Mouse (Mus musculus) R1 (cell line): ENCODE data around the gene Kdm2a.

Source experiments
- DNase-seq: peaks from one replicate; pipeline ENCODE4 v3.0.0-alpha.2; 2018; ENCODE audit warnings: low read depth, low spot score

Kdm2a gene

DNA sequence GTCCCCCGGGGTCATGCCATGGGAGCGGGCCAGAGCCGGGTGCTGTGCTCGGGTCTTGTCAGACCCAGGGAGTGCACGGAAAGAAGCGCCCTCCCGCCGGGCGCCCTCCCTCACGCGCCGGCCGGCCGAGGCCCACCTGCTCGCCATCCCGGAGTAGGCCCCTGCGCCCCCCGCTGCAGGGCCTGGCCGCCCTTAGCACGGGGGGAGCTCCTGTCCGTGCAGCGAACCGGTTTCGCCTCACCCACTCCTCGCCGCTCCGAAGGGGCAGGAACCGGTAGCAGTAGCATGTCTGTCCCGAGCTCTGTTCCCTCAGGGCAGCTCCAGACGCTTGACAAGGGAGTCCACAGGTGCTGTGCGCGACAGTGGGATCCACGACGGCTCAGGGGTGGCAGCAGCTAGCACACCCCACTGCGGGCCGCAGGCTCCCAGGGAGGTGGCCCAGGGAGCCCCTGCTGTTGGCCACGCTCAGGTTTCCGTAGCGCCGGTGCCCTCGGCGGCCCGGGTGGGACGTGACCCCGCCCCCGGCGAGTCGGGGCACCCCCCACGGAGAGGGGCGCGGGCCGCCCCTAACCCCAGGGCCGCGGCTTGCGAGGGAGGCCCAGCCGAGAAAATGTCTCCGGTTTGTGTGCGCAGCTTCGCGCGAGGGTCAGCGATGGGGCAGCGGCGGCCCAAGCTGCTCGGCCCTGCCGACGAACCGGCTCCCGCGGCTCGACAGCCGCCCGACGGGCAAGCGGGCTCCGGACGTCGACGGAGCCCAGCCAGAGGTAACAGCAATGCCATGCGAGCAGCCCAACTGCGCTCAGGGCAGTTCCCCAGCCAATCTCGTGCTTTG, at the start of gene Kdm2a:
TSS of gene Kdm2a (minus strand) at position 488 of the 832 bp plus-strand sequence.
- peak; percentile 62 for DNase-seq

DNA sequence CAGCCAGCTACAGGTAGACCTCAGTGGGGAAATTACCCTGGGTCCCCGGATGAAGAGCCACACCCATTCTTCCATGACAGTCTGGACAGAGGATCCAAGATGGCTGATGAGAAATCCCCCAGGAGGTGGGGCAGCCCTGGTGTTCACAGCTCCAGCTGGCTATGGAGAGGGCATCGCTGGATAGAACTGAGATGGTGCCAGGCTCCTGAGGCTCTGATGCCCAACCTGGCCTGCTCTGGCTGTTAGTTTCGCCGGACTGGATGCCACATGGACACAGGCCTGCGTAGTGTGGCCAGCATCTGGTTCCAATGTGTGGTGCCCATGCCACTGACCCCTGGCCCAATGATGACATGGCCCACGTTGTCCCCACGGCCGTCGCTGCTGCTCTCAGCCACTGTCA, 49.4 kb upstream of the Kdm2a start:
- DNase-seq = no peak

DNA sequence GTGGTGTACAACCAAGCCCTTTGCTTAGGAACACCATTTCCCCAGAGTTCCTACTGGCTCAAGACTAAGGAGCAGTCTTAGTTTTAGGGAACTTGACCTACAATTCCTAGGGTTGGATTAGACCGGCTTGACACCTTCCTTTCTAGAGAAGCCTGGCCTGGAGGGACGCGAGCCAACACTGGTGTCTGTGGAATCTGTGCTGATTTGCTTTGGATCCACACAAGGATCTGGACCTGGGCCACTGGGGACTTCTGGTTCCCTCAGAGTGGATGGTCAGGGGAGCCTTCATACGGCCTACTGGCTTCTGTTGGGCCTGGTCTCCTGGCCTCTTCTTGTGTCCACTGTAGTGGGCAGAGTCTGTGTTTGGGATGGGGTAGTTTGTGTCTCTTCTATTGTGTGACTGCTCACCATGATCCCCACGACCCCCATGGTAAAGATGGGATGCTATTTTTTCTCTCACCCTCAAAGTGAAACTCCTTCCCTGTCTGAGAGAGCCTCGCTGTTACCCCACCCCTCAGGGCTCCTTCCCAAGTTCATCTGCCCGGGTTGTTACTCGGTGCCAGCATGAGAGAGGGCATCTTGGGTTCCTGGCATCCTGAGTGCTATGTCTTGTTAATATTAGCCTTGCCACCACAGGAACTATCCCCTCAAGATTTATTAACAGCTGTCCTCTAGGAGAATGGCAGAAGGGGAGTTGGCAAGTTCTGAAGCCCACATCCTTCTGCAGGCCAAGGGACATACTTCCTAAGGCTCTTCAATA, 48.8 kb upstream of the Kdm2a start:
- no peak for DNase-seq

DNA sequence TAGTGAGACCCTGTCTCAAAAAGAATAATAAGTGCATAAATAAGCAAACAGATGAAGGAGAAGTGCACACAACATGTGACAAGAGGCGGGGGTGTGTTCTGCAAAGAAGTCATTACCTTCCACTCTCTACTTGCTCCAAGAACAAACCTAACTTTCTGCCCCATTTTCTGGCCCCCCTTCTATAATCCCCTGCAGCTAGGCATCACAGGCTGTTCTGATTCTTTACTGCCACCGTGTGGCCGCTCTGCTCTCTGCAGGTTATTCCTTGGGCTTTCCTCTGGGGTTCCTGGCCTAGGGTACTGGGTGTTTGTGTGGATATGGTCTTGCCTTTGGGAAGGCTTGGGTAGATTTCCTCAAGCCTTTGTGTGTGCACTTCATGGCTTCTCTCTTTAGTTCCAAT, 44.3 kb upstream of the Kdm2a start:
- peak; percentile 71 for DNase-seq

DNA sequence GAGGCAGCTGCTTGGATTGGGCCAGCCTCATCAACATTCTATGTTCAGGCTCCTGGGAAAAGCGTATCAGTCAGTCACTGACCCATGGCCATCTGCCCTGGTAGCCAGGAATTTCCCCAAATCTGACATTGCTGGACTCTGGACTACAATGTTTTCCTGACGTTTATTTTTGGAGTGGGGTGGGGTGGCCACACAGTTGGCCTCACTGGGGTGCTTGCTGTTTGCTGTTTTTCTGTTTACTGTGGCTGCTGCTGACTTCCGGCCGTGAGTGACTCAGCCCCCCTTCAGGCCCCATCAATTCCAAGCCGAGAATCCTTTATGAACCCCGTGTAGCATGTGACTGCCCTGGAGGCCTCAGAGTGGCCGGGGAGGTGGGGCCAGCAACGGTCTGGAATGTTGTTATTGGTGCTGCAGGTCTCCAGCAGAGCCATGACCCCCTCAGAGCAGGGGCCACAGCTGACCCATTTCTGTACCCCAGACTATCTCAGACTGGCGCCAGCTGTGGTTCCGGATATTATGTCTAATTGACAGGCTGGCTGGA, 43.6 kb upstream of the Kdm2a start:
- DNase-seq = no peak

DNA sequence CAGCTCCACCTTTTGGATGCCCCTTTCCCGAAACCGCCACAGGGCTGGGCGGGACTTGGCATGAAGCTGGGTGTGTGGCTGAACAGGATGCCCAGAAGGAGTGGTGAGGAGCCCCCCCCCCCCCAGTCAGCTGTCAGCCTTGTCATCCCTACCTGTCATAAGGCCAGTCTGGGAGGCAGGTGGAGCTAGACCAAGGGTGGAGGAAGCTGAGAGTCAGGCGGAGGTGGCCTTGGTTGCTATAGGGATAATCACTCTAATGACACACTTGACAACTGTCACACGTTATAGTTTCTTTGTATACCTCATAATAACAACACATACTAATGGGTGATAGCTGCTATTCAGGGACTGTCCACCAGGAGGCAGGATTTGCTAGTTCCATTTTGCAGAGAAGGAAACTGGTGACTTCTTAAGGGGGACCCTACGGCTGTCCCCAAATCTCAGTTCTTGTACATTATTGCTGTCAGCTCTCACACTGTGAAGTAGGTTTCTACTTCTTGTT, 43.1 kb upstream of the Kdm2a start:
- peak; percentile 61 for DNase-seq

DNA sequence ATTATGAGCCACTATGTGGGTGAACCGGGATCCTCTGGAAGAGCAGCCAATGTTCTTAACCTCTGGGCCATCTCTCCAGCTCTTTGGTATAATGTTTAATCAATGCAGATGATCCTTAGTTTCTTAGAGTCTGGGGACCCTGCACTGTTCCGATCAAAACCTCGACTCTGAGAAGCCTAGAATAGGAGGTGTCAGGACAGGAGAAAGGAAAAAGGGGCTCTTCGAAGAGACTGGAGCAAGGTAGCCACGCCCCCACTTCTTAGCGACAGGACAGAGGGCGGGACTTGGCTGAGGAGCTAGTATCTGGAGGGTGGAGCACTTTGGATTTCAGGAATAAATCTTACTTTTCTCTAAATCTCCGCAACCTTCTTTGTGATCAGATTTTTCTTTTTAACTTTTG, 42.1 kb upstream of the Kdm2a start:
- DNase-seq = peak; percentile 79

DNA sequence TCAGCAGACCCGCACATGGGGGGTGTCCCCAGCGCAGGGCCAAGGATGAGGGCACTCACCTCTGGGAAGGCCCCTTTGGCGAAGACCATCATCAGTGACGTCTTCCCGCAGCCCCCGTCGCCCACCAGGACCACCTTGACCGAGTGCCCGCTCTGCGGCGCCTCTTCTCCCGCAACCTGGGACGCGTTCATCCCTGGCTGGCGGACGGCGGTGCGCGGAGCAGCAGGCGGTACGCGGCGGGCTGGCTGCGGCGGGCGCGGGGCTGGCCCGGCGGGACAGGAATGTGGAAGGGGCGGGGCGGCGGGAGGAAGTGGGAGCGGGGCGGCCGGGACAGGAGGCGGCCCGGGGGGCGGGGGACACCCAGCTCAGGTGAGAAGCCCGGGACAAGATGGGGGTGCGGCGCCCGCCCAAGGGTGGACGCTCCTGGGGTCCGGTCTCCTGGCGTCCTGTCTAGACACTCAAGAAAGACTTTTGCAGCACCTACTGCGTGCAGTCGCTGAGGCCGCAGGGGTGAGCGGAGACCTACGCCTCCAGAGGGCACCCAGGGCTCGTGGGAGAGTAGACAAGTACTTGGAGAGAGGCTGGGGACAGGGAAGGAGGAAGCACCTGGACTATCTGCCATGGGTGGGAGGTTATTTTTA, 41.2 kb upstream of the Kdm2a start, which contains the start of gene Rhod:
TSS of gene Rhod (minus strand) at position 272 of the 641 bp plus-strand sequence.
- peak; percentile 58 for DNase-seq

DNA sequence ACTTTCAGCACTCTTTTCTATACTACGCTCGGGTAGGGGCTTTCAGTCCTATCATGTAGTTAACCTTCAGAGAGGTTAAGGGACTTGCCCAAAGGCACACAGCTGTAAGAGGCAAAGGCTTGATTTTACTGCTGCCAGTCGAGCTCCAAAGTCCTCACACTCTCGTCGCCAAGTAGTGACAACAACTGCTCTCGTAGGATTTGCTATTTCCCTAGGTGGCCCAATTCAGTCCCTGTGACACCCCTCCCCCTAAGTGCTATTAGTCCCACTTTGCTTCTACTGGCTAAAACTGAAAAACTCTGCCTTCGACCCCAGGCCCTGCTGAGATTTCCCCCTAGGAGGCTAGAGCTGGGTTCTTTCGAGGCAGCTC, 40.7 kb upstream of the Kdm2a start:
- DNase-seq = peak; percentile 28

DNA sequence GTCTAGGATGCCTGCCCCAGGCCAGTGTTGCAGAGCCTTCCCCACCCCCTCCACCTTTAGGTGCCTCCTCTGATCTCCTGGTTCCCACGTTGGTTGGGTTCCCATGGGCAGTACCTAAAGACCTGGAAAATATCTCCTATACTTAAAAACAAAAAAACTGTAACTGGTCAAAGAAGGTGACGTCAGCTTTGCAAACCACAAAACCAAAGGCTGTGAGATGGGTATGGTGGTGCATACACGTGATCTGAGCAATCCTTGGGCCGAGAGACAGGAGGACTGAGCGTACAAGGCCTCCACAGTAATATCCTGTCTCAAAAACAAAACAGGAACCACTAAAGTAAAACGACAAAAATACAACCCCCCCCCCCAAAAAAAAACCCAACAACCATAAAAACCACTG, 39.8 kb upstream of the Kdm2a start:
- no peak for DNase-seq

DNA sequence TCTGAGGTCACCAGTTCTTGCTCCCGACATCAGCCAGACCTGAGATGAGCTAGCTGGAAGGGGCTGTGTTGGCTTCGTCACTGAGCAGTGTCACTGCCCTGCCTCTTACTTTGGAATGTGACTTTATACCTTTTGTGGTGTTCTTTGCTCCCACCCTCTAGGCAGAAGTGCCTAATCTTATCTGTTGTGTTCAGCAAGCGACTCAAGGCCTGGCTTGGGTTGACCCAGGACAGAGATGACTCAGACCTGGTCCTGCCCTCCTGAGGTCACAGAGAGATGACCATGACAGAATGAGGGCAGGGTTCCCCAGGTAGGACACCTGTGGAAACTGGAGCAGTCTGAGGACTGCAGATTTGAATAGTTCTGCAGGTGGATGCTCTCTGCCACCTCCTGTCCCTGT, 38.2 kb upstream of the Kdm2a start:
- no peak for DNase-seq

DNA sequence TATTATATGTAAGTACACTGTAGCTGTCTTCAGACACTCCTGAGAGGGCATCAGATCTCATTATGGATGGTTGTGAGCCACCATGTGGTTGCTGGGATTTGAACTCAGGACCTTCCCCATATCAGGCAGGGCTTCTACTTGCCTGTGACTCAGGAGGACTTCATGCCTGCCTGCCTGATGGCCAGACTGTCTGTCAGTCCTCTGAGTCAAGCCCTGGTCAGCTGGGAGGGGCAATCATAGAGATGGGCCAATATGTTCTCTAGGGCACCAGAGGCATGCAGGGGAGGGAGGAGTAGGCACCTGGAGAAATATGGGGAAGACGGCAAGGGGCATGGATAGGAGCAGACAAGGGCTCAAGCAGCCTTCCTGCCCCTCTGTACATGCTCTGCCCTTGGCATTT, 36.9 kb upstream of the Kdm2a start:
- no peak for DNase-seq

DNA sequence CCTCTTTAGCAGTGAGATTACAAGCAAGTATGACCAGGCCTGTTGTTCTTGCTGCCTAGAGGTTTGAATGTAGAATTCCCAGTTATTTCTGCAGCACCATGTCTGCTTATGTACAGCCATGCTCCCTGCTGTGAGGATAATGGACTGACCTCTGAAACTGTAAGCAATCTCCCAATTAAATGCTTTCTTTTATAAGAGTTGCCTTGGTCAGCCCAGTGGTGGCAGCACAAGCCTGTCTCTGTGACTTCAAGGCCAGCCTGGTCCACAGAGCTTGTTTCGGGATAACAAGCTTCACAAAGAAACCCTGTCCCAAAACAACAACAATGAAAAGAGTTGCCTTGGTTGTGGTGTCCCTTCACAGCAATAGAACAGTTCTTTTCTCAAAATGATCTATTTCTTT, 35.7 kb upstream of the Kdm2a start:
- DNase-seq = no peak

DNA sequence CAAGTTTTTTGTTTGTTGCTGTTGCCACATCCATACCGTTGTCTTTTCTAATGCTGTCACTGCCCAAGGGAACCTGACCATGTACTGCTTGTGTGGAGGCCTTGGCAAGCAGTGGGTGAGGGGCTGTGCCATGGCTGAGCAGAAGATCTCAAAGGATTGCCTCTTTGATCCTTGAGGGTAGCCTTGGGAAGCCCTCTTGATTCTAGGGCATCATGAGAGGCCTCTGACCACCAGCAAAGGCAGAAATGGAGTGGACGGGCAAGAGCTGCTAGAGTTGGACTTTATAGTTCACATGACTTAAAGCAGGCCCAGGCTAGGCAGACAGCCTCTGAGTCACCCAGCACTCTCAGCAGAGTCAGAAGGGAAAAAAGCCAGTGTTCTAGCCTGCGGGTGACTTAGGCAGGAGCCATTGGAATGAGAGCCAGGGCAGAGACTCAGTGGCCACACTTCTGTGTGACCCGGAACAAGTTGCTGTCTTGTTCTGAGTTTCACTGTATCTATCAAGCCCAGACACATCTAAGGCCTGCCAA, 32.1 kb upstream of the Kdm2a start:
- DNase-seq = no peak

DNA sequence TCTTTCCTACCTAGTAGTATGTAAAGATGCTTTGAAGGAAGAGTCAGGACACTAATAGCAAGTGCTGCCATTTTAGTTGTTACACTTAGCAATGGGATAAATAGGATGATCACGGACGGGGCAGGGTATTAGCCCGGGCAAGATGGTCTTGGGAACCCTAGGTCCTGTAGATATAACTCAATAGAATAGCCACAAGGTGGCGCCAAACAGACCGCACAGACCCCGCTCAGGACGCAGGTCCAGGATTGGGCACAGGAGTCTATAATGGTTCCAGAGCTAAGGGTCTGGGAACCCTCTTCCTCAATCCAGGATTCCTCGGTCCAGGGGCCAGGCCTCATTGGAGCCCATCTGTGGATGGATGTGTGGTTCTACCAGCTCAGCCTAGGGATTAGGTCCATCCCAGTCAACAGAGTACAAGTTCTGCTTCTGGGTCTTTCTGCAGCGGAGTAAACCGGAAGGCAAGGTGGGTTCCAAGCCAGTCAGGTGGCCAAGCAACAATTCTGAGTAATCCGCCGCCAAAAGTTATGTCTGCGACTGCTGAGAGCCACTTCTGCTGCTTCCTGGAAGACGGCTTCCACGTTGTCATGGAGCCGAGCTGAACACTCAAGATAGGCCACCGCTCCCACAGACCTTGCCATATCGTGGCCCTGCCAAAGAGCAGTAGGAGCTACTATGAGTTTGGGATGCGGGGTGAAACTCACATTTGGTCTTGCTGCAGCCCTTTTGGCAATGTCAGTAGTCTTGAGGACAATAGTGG, 27.7 kb upstream of the Kdm2a start:
- peak; percentile 89 for DNase-seq

DNA sequence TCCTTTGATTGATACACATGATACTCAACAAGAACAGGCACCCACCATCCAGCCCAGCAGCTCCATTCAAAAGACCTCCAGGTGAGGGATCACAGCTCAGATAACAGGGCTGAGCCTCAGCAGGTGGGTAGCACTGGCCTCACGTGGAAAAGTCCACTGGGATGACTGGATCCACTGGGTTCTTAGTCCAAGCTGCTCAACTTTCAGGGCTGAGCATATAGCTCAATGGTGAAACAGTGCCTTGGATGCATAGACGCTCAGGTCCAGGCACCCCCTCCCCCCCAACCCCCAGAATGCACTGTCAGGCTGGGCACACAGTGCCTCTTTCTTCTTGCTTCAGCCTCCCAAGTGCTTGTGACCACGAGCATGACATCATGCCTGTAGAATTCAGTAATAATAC, 24.9 kb upstream of the Kdm2a start:
- no peak for DNase-seq

DNA sequence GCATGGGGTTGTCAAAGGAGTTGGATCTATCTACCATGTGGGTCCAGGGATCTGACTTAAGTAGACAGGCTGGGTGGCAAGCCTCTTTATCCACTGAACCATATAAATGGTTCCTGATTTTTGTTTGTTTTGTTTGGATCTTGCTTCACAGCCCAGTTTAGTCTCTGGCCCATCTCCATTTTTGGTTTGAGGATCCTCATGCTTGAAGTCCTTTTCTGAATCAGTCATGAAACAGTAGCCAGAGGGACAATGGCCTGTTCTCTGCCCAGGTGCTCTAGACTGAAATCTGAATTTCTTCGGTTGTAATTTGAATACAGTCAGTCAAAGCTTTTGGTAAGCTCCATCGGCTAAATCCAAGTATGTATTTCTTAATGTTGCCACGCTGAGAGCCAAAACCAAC, 24.5 kb upstream of the Kdm2a start:
- DNase-seq = no peak

DNA sequence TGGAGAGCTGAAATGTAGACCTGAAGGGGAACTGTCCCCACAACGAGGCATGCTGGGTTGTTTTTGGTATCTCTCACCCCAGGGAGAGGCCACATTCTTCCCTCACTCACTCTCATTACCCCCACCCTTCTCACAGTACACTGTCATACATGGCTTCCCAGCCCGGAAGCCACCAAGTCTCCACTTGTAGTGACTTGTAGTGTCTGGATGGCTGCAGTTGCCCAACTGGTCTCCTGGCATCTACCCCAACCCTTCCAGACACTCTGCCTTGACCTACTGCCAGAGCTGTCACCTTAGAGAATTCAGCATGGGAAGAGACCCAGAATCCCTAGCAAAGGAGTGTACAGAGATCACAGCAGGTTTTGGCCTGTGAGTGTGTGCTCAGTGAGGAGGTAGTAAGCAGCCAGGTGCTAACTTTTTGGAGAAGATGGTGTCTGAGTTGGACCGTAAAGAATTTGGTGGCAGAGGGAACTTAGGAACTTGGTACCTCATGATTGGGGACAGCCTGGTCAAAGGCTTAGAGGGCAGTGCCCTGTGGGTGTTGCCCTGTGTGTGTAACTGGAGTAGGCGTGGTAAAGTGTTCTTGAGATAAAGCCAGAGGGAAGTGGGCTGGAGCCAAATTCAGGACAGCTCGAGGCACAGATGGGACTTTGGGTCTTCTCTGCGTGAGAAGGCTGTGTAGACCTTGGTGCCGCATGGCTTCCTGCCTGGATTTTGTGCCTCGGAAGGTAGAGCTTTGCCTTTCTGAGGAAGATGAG, 22.2 kb upstream of the Kdm2a start:
- no peak for DNase-seq

DNA sequence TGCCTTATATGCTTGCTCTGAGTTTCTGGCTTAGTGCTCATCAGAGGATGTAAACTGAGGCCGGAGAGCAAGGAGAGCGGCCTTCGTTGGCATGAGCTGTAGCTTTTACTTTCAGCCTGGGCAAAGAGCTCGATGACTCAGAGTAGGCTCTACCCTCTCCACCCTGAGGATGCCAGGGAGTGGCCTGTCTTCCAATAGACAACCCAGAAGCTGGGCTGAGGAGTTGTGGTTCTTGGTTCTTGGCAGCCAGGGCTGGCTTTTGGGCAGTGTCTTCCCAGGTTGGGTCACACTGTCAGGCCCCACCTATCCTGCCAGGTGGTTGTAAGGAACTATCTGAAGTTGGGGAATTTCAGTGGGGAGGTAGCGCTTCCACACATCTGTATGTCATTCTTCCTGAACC, 21.6 kb upstream of the Kdm2a start:
- DNase-seq = no peak

DNA sequence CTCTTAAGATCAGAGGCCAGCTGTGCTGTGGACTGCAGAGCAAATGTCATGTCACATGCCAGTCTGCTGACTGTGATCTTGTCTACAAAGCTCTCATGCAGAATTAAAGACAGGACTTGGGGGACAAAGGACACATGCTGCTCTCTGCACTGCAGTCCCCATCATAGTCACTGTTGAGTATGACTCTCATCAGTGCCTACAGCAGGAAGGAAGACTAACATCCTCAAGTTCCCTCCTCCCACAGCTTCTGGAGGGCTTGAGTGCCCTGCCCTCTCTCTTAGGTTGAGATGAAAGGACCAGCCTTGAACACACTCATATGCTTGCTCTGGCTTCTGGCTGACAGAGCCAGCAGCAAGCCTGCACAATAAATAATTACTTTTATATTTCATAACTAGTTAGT, 19.6 kb upstream of the Kdm2a start:
- DNase-seq = no peak
